Mouse (Mus musculus) thymus, postnatal 4 days (tissue): ENCODE data around the gene Cd93.

Experiments used
- DNase-seq: peaks from one replicate; pipeline ENCODE4 v3.0.0; 2021

Cd93 gene

GRCm38 (mm10) chr2:148443249-148443958, at the start of gene Cd93:
TSS of gene Cd93 (minus strand) at chr2:148443563.
- peak; percentile 52 for DNase-seq

DNA sequence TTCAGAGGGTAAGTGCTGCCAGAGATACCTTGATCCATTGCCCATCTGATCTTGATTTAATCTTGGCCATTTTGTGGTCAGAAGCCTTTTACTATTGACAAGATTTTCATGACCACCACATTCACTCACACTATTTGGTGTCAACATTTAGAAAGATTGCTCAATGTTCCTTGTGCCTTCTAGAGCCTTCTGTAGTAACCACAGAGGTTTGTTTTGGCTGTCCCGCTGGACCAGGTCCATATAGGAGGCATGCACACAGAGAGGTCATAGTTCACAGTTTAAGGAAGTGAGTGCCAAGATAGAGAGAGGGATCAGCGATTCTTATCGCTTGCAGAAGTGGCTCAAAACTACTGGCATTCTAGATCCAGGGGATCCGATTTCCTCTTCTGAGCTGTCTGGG, 48.7 kb upstream of the Cd93 start:
- no peak for DNase-seq

DNA sequence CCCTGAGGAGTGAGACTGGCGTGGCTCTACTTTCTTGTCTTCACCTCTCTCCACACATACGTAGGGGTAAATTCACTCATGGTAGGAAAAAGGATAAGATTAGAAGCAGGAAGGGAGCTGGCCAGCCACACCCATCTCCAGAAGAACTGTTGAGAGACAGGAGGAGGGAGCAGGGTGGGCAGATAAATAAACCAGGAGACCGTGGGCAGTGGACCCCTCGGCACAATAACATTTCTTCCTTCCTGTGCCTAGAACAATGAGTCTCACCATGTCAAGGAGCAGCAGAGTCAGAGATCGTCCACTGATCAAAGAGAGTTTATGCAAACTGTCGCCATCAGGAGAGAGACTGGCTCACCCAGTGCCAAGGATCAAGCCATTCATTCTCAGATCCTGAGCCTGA, 46.8 kb upstream of the Cd93 start:
- no peak for DNase-seq

DNA sequence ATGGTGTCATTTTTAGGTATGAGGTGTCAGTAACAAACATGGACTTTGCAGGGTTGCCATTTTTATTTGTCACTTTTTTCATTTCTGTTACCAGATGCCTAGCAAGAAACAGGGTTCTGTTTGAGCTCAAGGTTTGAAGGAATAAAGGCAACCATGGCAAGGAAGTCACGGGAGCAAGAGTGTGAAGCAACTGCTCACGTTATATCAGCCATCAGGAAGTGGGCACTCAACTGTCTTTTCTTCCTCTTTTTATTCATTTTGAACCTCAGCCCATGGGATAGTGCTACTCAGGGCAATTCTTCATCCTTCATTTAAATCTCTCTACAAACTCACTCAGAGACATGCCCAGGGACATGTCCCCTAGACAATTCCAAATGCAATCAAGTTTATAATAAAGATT, 45.5 kb upstream of the Cd93 start:
- DNase-seq: no peak

DNA sequence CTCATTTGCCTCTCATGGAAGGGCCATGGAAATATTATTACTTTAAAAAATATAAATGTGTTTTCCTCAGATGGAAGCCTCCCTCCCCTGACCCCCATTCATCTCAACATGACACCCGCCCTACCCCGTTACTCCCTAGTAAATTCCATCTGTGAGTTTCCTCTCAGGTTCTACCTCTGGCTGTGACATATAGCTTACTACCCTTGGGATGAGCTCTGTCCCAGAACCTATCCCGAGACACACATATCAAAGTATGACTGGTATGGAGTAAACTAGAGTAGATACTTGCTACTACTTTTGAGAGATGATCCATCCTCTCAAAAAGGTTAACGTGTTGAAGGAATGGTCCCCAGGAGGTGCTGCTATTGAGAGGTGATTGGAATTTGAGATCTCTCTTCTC, 42.2 kb upstream of the Cd93 start:
- no peak for DNase-seq

- no peak for DNase-seq
These were observed 37.0 kb upstream of the Cd93 start for GRCm38 (mm10) chr2:148480376-148480775.

DNA sequence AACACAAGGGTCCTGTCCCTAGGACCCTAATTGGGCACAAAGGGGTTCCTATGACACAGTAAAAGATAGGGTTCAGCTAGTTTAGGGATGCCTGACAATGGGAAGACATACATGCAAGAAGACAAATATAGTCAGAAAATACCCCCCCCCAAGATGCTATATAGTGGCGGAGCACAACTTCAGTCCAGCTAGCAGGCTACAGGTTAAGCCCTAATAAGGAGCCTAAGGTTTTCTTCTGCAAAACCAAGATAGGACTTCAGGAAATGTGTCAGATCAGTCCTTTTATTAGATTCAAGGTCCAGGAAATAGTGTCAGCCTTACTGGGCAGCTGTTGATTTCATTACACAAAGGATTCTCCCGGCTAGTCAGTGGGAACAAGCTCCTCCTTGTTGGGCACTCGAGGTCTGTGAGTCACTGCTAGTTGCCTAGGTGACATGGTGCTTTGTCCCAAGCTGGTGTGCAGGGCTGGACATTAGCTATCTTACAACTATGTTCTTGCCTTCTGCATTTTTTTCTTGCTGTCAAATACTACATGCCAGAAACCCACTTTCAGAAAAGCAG, 34.9 kb upstream of the Cd93 start:
- DNase-seq: no peak

GRCm38 (mm10) chr2:148477346-148477745, 34.0 kb upstream of the Cd93 start:
- no peak for DNase-seq

GRCm38 (mm10) chr2:148476576-148476975, 33.2 kb upstream of the Cd93 start:
- DNase-seq: no peak

- DNase-seq: no peak
These were observed 32.6 kb upstream of the Cd93 start for GRCm38 (mm10) chr2:148475879-148476495.

- DNase-seq: no peak
These were observed 26.2 kb upstream of the Cd93 start for GRCm38 (mm10) chr2:148469341-148470238.

- no peak for DNase-seq
These were observed 24.6 kb upstream of the Cd93 start for GRCm38 (mm10) chr2:148467921-148468440.

- no peak for DNase-seq
These were observed 12.0 kb upstream of the Cd93 start for GRCm38 (mm10) chr2:148455341-148455740.

DNA sequence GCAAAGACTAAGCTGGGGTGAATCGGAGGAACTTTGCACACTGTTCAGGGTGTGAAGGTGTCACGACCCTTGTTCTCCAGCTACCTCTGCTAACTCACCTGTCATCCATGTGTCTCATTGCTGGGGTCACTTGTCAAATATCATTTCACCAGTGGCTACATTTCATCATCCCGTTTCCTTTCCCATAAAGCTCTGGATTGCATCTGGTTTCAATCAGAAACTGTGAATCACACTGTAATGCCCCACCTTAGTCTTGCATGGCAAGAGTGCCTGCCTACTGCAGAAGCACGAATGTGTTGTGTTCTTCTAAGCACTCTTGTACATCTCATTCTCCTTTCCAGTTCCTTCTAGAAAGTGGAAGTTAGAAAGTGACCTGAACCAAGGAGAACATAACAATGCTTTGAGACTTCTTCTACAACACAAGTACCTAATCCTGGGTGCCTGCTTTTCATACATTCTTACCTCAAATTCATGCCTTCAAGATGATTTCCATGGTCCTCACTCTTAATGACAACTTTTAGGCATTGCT, 10.7 kb upstream of the Cd93 start:
- DNase-seq: no peak

GRCm38 (mm10) chr2:148453061-148453460, 9.7 kb upstream of the Cd93 start:
- no peak for DNase-seq

- DNase-seq: no peak
These were observed 8.1 kb upstream of the Cd93 start for GRCm38 (mm10) chr2:148451498-148451897.

DNA sequence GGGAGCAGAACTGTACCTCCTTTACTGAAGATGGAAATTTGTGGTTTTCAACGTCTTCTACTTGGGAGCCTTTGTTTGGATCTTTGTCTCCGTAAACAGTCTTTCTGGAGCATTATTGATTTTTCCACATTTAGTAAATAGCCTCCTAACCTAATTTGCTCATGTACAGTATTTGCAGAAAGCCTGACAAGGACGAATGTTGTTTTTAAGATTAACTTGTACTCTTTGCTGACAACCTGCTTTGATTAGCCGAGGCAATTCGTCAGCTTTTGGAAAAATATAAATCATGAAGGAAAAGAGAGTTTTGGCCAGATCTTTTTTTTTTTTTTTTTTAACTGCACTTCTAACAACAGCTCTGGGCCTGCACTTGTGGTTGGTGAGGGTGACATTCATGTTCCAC, 7.3 kb upstream of the Cd93 start:
- DNase-seq: no peak

DNA sequence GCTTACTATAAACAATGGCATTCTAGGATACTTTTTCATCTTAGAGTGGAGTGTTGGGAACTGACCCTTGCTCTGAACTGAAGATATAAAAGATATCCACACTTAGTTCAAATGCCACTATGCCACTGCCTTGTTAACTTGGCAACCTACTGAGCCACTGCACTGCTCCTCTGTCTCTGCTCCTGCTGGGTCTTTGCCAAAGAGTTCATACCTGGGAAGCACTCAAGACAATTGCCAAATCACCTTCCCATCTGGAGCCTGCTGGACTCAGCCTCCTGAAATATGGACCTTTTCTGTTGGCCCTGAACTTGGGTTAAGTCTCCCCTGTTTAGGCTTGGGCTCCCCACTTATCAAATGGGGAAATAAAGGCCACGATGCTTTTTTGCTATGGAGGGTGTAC, 6.3 kb upstream of the Cd93 start:
- no peak for DNase-seq

DNA sequence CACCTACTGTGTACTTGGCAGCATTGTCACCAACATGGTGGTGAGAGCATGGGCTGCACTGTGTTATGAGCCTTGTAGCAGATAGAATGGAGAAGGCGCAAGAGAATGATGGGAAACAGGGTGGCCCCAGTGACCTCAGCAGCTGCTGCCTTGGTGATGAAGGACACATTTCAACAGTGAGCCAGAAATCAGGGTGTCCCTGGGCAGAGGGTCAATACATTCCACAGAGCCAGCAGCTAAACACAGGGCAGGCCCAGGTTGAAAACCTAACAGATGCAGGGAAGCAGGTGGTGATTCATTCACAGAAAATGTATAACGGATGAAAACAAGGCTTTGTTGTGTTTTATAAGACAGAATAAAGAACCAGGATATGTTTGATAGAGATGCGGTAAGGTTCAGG, 3.1 kb upstream of the Cd93 start:
- DNase-seq: no peak

GRCm38 (mm10) chr2:148445616-148446015, 2.3 kb upstream of the Cd93 start:
- no peak for DNase-seq

GRCm38 (mm10) chr2:148444472-148444871, 1.1 kb upstream of the Cd93 start:
- no peak for DNase-seq

DNA sequence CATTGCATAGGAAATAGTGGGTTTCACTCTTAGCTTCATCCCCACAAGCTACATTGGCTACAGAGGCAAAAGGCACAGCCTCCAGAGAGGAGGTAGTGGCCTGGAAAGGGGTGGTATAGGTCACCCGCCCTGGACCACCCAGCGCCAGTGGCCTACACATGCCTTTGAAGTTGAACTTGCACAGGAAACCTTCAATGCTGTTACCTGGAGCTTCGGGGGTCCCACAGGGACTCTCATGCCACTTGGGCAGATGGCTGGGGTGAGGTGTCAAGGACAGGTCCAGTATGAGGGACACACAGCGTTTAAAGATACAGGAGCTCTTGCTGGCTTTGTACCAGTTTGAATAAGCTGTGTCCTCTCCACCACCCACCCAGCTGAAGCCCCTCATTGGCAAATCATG, 653 bp downstream of the Cd93 start:
- DNase-seq: peak; percentile 11

- DNase-seq: peak; percentile 34
These were observed 1.2 kb downstream of the Cd93 start for GRCm38 (mm10) chr2:148442172-148442571.
